ENCODE assay signal across 11 mouse cellular contexts in the genomic region with DNA sequence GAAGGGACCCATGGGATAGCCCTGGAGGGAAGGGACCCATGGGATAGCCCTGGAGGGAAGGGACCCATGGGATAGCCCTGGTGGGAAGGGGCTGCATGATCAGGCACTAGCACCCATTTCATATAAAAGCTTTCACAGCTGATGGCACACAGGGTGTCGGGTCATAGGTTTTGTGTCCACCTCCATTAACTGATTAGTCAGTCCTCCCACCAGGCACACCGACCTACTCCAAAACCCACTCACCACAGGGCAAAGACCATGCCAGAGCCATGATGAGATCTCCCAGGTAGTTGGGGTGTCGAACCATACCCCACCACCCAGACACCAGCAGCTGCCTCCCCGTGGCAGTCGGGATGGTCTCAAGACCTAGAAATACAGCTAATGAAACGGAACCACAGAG. TPM values are rescaled to one million over a fixed set of nuclear protein-coding genes. Genes with fewer than 3 reads are reported as not detected.
A peak's percentile ranks its signal among the peaks of the same experiment; 100 is the strongest.
DNase-seq lines count a peak whose midpoint lies in the region; ATAC-seq lines count a peak whose summit lies in the region.
"Had no signal": no experiment of that assay in that cellular context is flagged by ENCODE, and none has a peak within 500 bp of the region (broad histone marks: within the 10 kb centered on the region; RNA-seq: fewer than 3 reads in every experiment).

No protein-coding gene starts in this region.

- no peak overlapping the region for H3K4me3 ChIP-seq in kidney, embryonic 16.5 days (ENCODE audit: low read length)
- H3K4me3 ChIP-seq in embryonic facial prominence, embryonic 10.5 days: peak overlapping the region; percentile 94; the same call in 1 of the 2 replicates
- peak overlapping the region; percentile 86; the same call in 1 of the 2 replicates for H3K4me3 ChIP-seq in embryonic facial prominence, embryonic 15.5 days (replicated peaks)
- no peak overlapping the region for H3K4me3 ChIP-seq in liver, embryonic 11.5 days (ENCODE audit: low read depth, low read length)

- ATAC-seq in kidney, embryonic 16.5 days (ENCODE audit: low FRiP score, low TSS enrichment): no peak
- ATAC-seq in embryonic facial prominence, embryonic 15.5 days (ENCODE audit: insufficient number of reproducible peaks, low FRiP score, low TSS enrichment, low read depth): no peak
- no peak for ATAC-seq in liver, embryonic 11.5 days (replicated peaks; ENCODE audit: low FRiP score)

- no peak overlapping the region for H3K9ac ChIP-seq in kidney, embryonic 16.5 days (replicated peaks; ENCODE audit: low read length)
- no peak overlapping the region for H3K9ac ChIP-seq in embryonic facial prominence, embryonic 15.5 days
- no peak overlapping the region for H3K9ac ChIP-seq in liver, embryonic 11.5 days (ENCODE audit: low read depth, low read length)

- peaks cover 10% of the 10 kb centered on the region for H3K36me3 ChIP-seq in kidney, embryonic 16.5 days (ENCODE audit: insufficient read depth, low read length)
- peaks cover 38% of the 10 kb centered on the region for H3K36me3 ChIP-seq in embryonic facial prominence, embryonic 10.5 days (replicated peaks)
- H3K36me3 ChIP-seq in embryonic facial prominence, embryonic 15.5 days: peaks cover 14% of the 10 kb centered on the region
- H3K36me3 ChIP-seq in liver, embryonic 11.5 days (ENCODE audit: control insufficient read depth, insufficient read depth, low read length): peaks cover 8% of the 10 kb centered on the region; the same call in 1 of the 2 replicates

- no peak for DNase-seq in kidney, adult 9 months
- DNase-seq in embryonic facial prominence, embryonic 10.5 days (ENCODE audit: low spot score): peak; percentile 7
- DNase-seq in liver, embryonic 11.5 days (ENCODE audit: low spot score): no peak
- no peak for DNase-seq in frontal cortex, adult 2 months (ENCODE audit: extremely low spot score in 1 of 2, low spot score in 1 of 2)
- DNase-seq in right cerebral cortex, postnatal 4 days: no peak
- DNase-seq in cerebellum, adult 9-11 months: no peak
- DNase-seq: embryo, embryonic 11 days; heart, postnatal 36 days; lung, postnatal 10 days had no signal

- no peaks in the 10 kb centered on the region for H3K27me3 ChIP-seq in kidney, embryonic 16.5 days (ENCODE audit: insufficient read depth, low read length)
- H3K27me3 ChIP-seq in embryonic facial prominence, embryonic 10.5 days (replicated peaks; ENCODE audit: low read depth, poor library complexity, severe bottlenecking): no peaks in the 10 kb centered on the region
- no peaks in the 10 kb centered on the region for H3K27me3 ChIP-seq in embryonic facial prominence, embryonic 15.5 days
- no peaks in the 10 kb centered on the region for H3K27me3 ChIP-seq in liver, embryonic 11.5 days (replicated peaks; ENCODE audit: control insufficient read depth, insufficient read depth, low read length)

- no peak overlapping the region for H3K27ac ChIP-seq in kidney, embryonic 16.5 days (ENCODE audit: low read length)
- H3K27ac ChIP-seq in embryonic facial prominence, embryonic 10.5 days (replicated peaks): no peak overlapping the region
- no peak overlapping the region for H3K27ac ChIP-seq in embryonic facial prominence, embryonic 15.5 days (replicated peaks)
- no peak overlapping the region for H3K27ac ChIP-seq in liver, embryonic 11.5 days (ENCODE audit: low read depth, low read length)

- no peaks in the 10 kb centered on the region for H3K9me3 ChIP-seq in kidney, embryonic 16.5 days (ENCODE audit: low read length)
- H3K9me3 ChIP-seq in embryonic facial prominence, embryonic 10.5 days: no peaks in the 10 kb centered on the region
- H3K9me3 ChIP-seq in embryonic facial prominence, embryonic 15.5 days (replicated peaks): no peaks in the 10 kb centered on the region
- H3K9me3 ChIP-seq in liver, embryonic 11.5 days (ENCODE audit: control insufficient read depth, low read length): no peaks in the 10 kb centered on the region

- H3K4me1 ChIP-seq in kidney, embryonic 16.5 days (ENCODE audit: insufficient read depth, low read length): peaks cover 44% of the 10 kb centered on the region
- peaks cover 56% of the 10 kb centered on the region for H3K4me1 ChIP-seq in embryonic facial prominence, embryonic 10.5 days
- peaks cover 51% of the 10 kb centered on the region for H3K4me1 ChIP-seq in embryonic facial prominence, embryonic 15.5 days
- peaks cover 26% of the 10 kb centered on the region for H3K4me1 ChIP-seq in liver, embryonic 11.5 days (replicated peaks; ENCODE audit: control insufficient read depth, insufficient read depth, low read length)

- WGBS in kidney, embryonic 16.5 days: 86% methylated on average over 6 of the region's 6 CpGs
- 94% methylated on average over 6 of the region's 6 CpGs for WGBS in embryonic facial prominence, embryonic 10.5 days
- whole genome bisulfite sequencing in embryonic facial prominence, embryonic 15.5 days: 93% methylated on average over 6 of the region's 6 CpGs
- 93% methylated on average over 6 of the region's 6 CpGs for WGBS in liver, embryonic 11.5 days

- peak overlapping the region; percentile 100 for H3K4me2 ChIP-seq in kidney, embryonic 16.5 days (replicated peaks; ENCODE audit: low read depth, low read length)
- no peak overlapping the region for H3K4me2 ChIP-seq in embryonic facial prominence, embryonic 15.5 days (replicated peaks)
- peak overlapping the region; percentile 99 for H3K4me2 ChIP-seq in liver, embryonic 11.5 days

RNA-seq across cellular contexts. Expression of gene Znhit2, which starts 2.1 kb away (rescaled TPM):
- polyA plus RNA-seq in kidney, embryonic 16.5 days (2015; fragmentation: Nextera tagmentation; extraction: Ambion mirVana): 35.4 and 37.7 TPM in 2 replicates
- polyA plus RNA-seq in embryonic facial prominence, embryonic 10.5 days (2016; fragmentation: Nextera tagmentation; extraction: Ambion mirVana): 33.8 and 35.6 TPM in 2 replicates
- 37.1 and 41.1 TPM in 2 replicates for polyA plus RNA-seq in embryonic facial prominence, embryonic 15.5 days (2015; fragmentation: Nextera tagmentation; extraction: Ambion mirVana)
- 38.7 and 42.3 TPM in 2 replicates for polyA plus RNA-seq in liver, embryonic 11.5 days (2014; fragmentation: Nextera tagmentation; extraction: Ambion mirVana)
- polyA plus RNA-seq in frontal cortex, adult 2 months (2012; rRNA removed): 48.4 and 51.7 TPM in 2 replicates

RNA-seq across cellular contexts. Expression of gene Tm7sf2, which starts 5.1 kb away (rescaled TPM):
- 22.8 and 28.6 TPM in 2 replicates for polyA plus RNA-seq in kidney, embryonic 16.5 days (2015; fragmentation: Nextera tagmentation; extraction: Ambion mirVana)
- polyA plus RNA-seq in embryonic facial prominence, embryonic 10.5 days (2016; fragmentation: Nextera tagmentation; extraction: Ambion mirVana): 30.3 and 31.4 TPM in 2 replicates
- polyA plus RNA-seq in embryonic facial prominence, embryonic 15.5 days (2015; fragmentation: Nextera tagmentation; extraction: Ambion mirVana): 21.7 and 24.6 TPM in 2 replicates
- polyA plus RNA-seq in liver, embryonic 11.5 days (2014; fragmentation: Nextera tagmentation; extraction: Ambion mirVana): 28.6 and 30.8 TPM in 2 replicates
- 50.2 and 52.4 TPM in 2 replicates for polyA plus RNA-seq in frontal cortex, adult 2 months (2012; rRNA removed)

RNA-seq across cellular contexts. Expression of gene Fau, which starts 5.4 kb away (rescaled TPM):
- 644 and 690 TPM in 2 replicates for polyA plus RNA-seq in kidney, embryonic 16.5 days (2015; fragmentation: Nextera tagmentation; extraction: Ambion mirVana)
- 831 and 861 TPM in 2 replicates for polyA plus RNA-seq in embryonic facial prominence, embryonic 10.5 days (2016; fragmentation: Nextera tagmentation; extraction: Ambion mirVana)
- polyA plus RNA-seq in embryonic facial prominence, embryonic 15.5 days (2015; fragmentation: Nextera tagmentation; extraction: Ambion mirVana): 809 and 853 TPM in 2 replicates
- polyA plus RNA-seq in liver, embryonic 11.5 days (2014; fragmentation: Nextera tagmentation; extraction: Ambion mirVana): 1,022 and 1,135 TPM in 2 replicates
- 873 and 951 TPM in 2 replicates for polyA plus RNA-seq in frontal cortex, adult 2 months (2012; rRNA removed)

RNA-seq across cellular contexts. Expression of gene Mrpl49, which starts 5.5 kb away (rescaled TPM):
- 83.2 and 87.2 TPM in 2 replicates for polyA plus RNA-seq in kidney, embryonic 16.5 days (2015; fragmentation: Nextera tagmentation; extraction: Ambion mirVana)
- polyA plus RNA-seq in embryonic facial prominence, embryonic 10.5 days (2016; fragmentation: Nextera tagmentation; extraction: Ambion mirVana): 82.5 and 84.6 TPM in 2 replicates
- polyA plus RNA-seq in embryonic facial prominence, embryonic 15.5 days (2015; fragmentation: Nextera tagmentation; extraction: Ambion mirVana): 66.8 and 67.1 TPM in 2 replicates
- polyA plus RNA-seq in liver, embryonic 11.5 days (2014; fragmentation: Nextera tagmentation; extraction: Ambion mirVana): 84.5 and 93.9 TPM in 2 replicates
- 44.3 and 44.4 TPM in 2 replicates for polyA plus RNA-seq in frontal cortex, adult 2 months (2012; rRNA removed)

RNA-seq across cellular contexts. Expression of gene Vps51, which starts 13.9 kb away (rescaled TPM):
- 85.7 and 90.6 TPM in 2 replicates for polyA plus RNA-seq in kidney, embryonic 16.5 days (2015; fragmentation: Nextera tagmentation; extraction: Ambion mirVana)
- 70.5 and 71.9 TPM in 2 replicates for polyA plus RNA-seq in embryonic facial prominence, embryonic 10.5 days (2016; fragmentation: Nextera tagmentation; extraction: Ambion mirVana)
- polyA plus RNA-seq in embryonic facial prominence, embryonic 15.5 days (2015; fragmentation: Nextera tagmentation; extraction: Ambion mirVana): 75.9 and 76.4 TPM in 2 replicates
- 54.8 and 57.1 TPM in 2 replicates for polyA plus RNA-seq in liver, embryonic 11.5 days (2014; fragmentation: Nextera tagmentation; extraction: Ambion mirVana)
- 98.8 and 105 TPM in 2 replicates for polyA plus RNA-seq in frontal cortex, adult 2 months (2012; rRNA removed)

Comparison
In these comparisons a context has a peak if more than half of its experiments do, and no peak if none do; other contexts are left out.
1. H3K4me3 ChIP-seq: peak in embryonic facial prominence, embryonic 10.5 days (single experiment) and embryonic facial prominence, embryonic 15.5 days (single experiment); none in kidney, embryonic 16.5 days (single experiment) and liver, embryonic 11.5 days (single experiment).